Mouse (Mus musculus) myocyte (in vitro differentiated cells): Measurements from ENCODE around the gene Mrrf. TPM values are rescaled to one million over a fixed set of nuclear protein-coding genes. Genes with fewer than 3 reads are reported as not detected.

ENCODE experiments used
- H3K27me3 ChIP-seq: one replicate; pipeline ENCODE4 v1.6.1; 2011; ENCODE audit not compliant: control insufficient read depth, insufficient read depth, insufficient read length
- H3K36me3 ChIP-seq: one replicate; pipeline ENCODE4 v1.6.1; 2011; ENCODE audit not compliant: control insufficient read depth, insufficient read depth
- H3K4me2 ChIP-seq: one replicate; pipeline ENCODE4 v1.6.1; 2011; ENCODE audit warnings: low read depth, control low read depth
- H3K4me3 ChIP-seq: one replicate; pipeline ENCODE4 v1.5.1; 2011; ENCODE audit warnings: mild to moderate bottlenecking, control low read depth, moderate library complexity
- H3K79me2 ChIP-seq: one replicate; pipeline ENCODE4 v1.6.1; 2011; ENCODE audit not compliant: control insufficient read depth, insufficient read depth
- H3ac ChIP-seq: one replicate; pipeline ENCODE4 v1.6.1; 2011; ENCODE audit not compliant: control insufficient read depth, insufficient read length
- CEBPB ChIP-seq: IDR thresholded peaks from 2 replicates; pipeline ENCODE4 v1.6.1; 2011; ENCODE audit warnings: mild to moderate bottlenecking, moderate library complexity; ENCODE audit not compliant: poor library complexity, insufficient read depth, severe bottlenecking
- E2F4 ChIP-seq: IDR thresholded peaks from one replicate; pipeline ENCODE4 v1.6.1; 2011; ENCODE audit warnings: mild to moderate bottlenecking, control low read depth, moderate library complexity; ENCODE audit not compliant: insufficient read depth
- MAX ChIP-seq: IDR thresholded peaks from one replicate; pipeline ENCODE4 v1.6.1; 2011; ENCODE audit warnings: low read depth, mild to moderate bottlenecking, control low read depth
- MYOD1 ChIP-seq, 3 experiments: IDR thresholded peaks; one replicate each; pipeline ENCODE4 v1.6.1; 2011; ENCODE audit warnings: control low read depth in 2 of 3, low read depth in 2 of 3, mild to moderate bottlenecking in 2 of 3, moderate library complexity in 1 of 3; ENCODE audit not compliant: insufficient read length in 2 of 3, control insufficient read depth in 1 of 3
- MYOG ChIP-seq, 3 experiments: IDR thresholded peaks; one replicate each; pipeline ENCODE4 v1.6.1; 2011; ENCODE audit warnings: control low read depth in 2 of 3, low read depth in 2 of 3, mild to moderate bottlenecking in 2 of 3; ENCODE audit not compliant: insufficient read length in 2 of 3, control insufficient read depth in 1 of 3, insufficient read depth in 1 of 3
- POLR2A ChIP-seq: IDR thresholded peaks from one replicate; pipeline ENCODE4 v1.6.1; 2011; ENCODE audit warnings: low read depth, mild to moderate bottlenecking, control low read depth, moderate library complexity; ENCODE audit not compliant: insufficient read length
- POLR2AphosphoS2 ChIP-seq: IDR thresholded peaks from one replicate; pipeline ENCODE4 v1.6.1; 2011; ENCODE audit warnings: low read depth, control low read depth; ENCODE audit not compliant: insufficient read length
- REST ChIP-seq: IDR thresholded peaks from one replicate; pipeline ENCODE4 v1.6.1; 2011; ENCODE audit warnings: mild to moderate bottlenecking, control low read depth, moderate library complexity; ENCODE audit not compliant: insufficient read depth, insufficient read length
- SRF ChIP-seq: IDR thresholded peaks from one replicate; pipeline ENCODE4 v1.6.1; 2011; ENCODE audit warnings: low read depth; ENCODE audit not compliant: control insufficient read depth, insufficient read length
- TCF12 ChIP-seq: IDR thresholded peaks from one replicate; pipeline ENCODE4 v1.6.1; 2011; ENCODE audit warnings: mild to moderate bottlenecking, control low read depth; ENCODE audit not compliant: poor library complexity, insufficient read depth, severe bottlenecking
- TCF3 ChIP-seq: IDR thresholded peaks from one replicate; pipeline ENCODE4 v1.6.1; 2011; ENCODE audit warnings: low read depth, control low read depth; ENCODE audit not compliant: insufficient read length
- USF1 ChIP-seq: IDR thresholded peaks from one replicate; pipeline ENCODE4 v1.6.1; 2011; ENCODE audit warnings: low read depth, mild to moderate bottlenecking, control low read depth, moderate library complexity
- polyA plus RNA-seq: library from polyadenylated mRNA; unstranded; fragments of >200 nt; fragmentation: generic; extraction: Trizol; gene quantifications from one replicate; pipeline ENCODE4 v1.2.1, GENCODE M21; 2012; ENCODE audit warnings: missing spikeins

Mrrf gene
- polyA plus RNA-seq, 1 experiment, result 40.9 TPM

DNA sequence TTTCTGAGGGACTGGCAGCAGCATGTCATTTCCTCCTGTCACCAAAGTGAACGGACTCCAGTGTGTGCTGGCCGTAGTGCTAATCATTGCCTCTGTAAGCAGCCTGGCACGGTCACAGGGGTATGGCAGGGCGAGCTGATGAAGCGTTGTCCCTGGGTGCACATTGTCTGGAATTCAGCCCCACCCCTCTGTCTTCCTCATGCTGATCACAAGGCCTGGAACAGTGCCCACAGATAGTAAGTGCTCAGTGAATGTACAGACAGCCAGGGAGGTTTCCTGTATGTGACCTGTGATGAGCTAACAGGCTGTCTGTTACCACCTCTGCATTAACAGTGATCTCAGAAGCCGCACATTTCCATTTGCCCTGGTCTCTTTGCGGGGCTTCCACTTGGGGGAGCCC is 76.9 kb downstream of the Mrrf start:
- H3ac ChIP-seq, result no peak overlapping the region

DNA sequence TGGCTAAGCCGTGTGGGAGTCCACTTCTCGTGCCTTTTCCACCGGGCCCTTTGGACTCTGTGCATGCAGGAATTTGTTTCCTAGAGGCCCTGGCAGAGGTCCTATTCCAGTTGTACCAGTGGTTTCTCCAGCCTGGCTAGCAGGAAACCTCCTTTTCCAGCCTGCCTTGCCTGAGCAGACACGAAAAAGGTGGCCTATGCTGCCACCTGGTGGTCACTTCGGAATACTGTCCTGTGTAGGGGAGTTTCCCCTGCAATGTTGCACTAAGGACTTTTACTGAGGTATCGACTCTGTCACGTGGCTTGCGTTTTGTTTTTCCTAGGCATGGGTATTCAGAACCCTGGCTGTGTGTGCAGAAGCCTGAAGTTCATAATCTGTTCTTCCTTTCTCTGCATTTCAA is 77.8 kb downstream of the Mrrf start:
- Histone ChIP-seq H3K36me3 (no peaks in the 10 kb centered on the region), H3K79me2 (no peaks in the 10 kb centered on the region), H3K4me2 (peak overlapping the region; percentile 84), H3K27me3 (no peaks in the 10 kb centered on the region), H3ac (no peak overlapping the region), H3K4me3 (no peak overlapping the region)
- no peak for TF ChIP-seq MAX
- no peak for TF ChIP-seq POLR2A
- no peak for TF ChIP-seq SRF
- TF ChIP-seq CEBPB, result no peak
- TF ChIP-seq USF1, result peak; percentile 91
- TF ChIP-seq E2F4, result no peak
- TF ChIP-seq REST, result no peak
- TF ChIP-seq MYOG (IDR thresholded peaks at IDR 0.05; ENCODE audit: control insufficient read depth in 1 of 3, insufficient read depth in 1 of 3, insufficient read length in 2 of 3, low read depth in 2 of 3), result no peak

More for the DNA sequence above, 76.9 kb downstream of the Mrrf start:
- TF ChIP-seq TCF12, result no peak
- no peak for TF ChIP-seq SRF
- TF ChIP-seq E2F4, result no peak
- no peak for TF ChIP-seq MYOG (IDR thresholded peaks at IDR 0.05; ENCODE audit: control insufficient read depth in 1 of 3, insufficient read depth in 1 of 3, insufficient read length in 2 of 3, low read depth in 2 of 3)
- TF ChIP-seq USF1, result no peak
- TF ChIP-seq REST, result no peak
- TF ChIP-seq TCF3, result no peak
- no peak for TF ChIP-seq MYOD1 (IDR thresholded peaks at IDR 0.05; ENCODE audit: control insufficient read depth in 1 of 3, insufficient read length in 2 of 3, low read depth in 2 of 3)
- no peak for TF ChIP-seq POLR2A
- TF ChIP-seq MAX, result no peak
- no peak for TF ChIP-seq CEBPB
- TF ChIP-seq POLR2AphosphoS2, result no peak
- Histone ChIP-seq H3K4me2 (no peak overlapping the region), H3K79me2 (no peaks in the 10 kb centered on the region), H3K4me3 (no peak overlapping the region), H3K27me3 (no peaks in the 10 kb centered on the region), H3K36me3 (no peaks in the 10 kb centered on the region)

DNA sequence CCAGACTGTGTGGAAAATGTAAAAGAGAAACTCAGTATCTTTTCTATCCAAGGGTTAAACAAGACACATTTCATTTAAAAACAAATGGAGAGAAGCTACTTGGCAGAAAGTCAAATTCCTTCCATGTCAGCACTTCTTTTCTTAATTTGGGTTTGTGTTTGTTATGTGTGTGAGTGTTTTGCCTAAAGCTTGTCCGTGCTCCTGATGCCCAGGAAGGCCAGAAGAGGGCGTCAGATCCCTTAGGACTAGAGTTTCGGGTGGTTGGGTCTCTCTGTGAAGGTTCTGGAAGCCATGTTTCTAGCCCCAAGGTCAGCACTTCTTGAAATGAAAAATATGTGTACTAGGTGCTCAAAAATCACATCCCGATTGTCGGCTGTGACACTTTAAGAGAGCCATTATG is 78.2 kb downstream of the Mrrf start:
- H3K27me3 ChIP-seq, result no peaks in the 10 kb centered on the region
- no peak for TF ChIP-seq E2F4
- TF ChIP-seq MYOD1 (IDR thresholded peaks at IDR 0.05; ENCODE audit: control insufficient read depth in 1 of 3, insufficient read length in 2 of 3, low read depth in 2 of 3), result no peak
- no peak for TF ChIP-seq POLR2AphosphoS2
- no peak for TF ChIP-seq TCF12
- TF ChIP-seq MAX, result no peak
- no peak for TF ChIP-seq MYOG (IDR thresholded peaks at IDR 0.05; ENCODE audit: control insufficient read depth in 1 of 3, insufficient read depth in 1 of 3, insufficient read length in 2 of 3, low read depth in 2 of 3)
- no peak for TF ChIP-seq POLR2A
- no peak for TF ChIP-seq SRF
- no peak for TF ChIP-seq REST
- TF ChIP-seq TCF3, result no peak
- no peak for TF ChIP-seq USF1
- no peak for TF ChIP-seq CEBPB
- H3K36me3 ChIP-seq, result no peaks in the 10 kb centered on the region
- peak overlapping the region; percentile 84 for H3K4me2 ChIP-seq
- H3K4me3 ChIP-seq, result no peak overlapping the region
- H3K79me2 ChIP-seq, result no peaks in the 10 kb centered on the region
- H3ac ChIP-seq, result no peak overlapping the region

DNA sequence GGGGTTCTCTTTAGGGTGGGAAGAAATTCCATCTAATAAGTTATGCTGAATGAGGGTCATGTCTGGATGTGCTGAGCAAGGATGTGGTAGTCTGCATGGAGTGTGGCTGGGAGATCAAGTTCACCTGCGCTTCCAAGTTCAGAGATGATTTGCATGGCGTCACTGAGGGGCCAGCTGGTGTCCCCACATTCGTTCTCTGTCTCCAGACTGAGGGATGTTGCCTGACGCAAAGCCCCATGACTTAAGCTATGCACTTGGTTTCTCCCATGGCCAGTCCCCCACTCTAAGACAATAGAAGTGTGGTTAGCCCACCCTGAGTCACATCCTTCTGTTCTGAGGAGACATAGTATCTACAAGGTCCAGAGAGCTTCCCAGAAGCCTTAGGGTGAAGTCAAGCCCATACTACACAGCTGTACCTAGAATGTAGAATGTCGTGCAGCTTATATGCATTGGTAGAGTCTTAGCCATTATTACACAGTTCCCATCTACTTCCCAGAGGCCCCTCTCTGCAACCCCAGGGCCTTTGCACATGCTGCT is 79.1 kb downstream of the Mrrf start:
- H3K4me3 ChIP-seq, result no peak overlapping the region
- H3K27me3 ChIP-seq, result no peaks in the 10 kb centered on the region
- H3ac ChIP-seq, result no peak overlapping the region
- H3K79me2 ChIP-seq, result no peaks in the 10 kb centered on the region
- TF ChIP-seq TCF3 (no peak), CEBPB (no peak), USF1 (no peak), MYOG (IDR thresholded peaks at IDR 0.05; ENCODE audit: control insufficient read depth in 1 of 3, insufficient read depth in 1 of 3, insufficient read length in 2 of 3, low read depth in 2 of 3) (no peak), POLR2AphosphoS2 (no peak), E2F4 (no peak), MAX (no peak), MYOD1 (IDR thresholded peaks at IDR 0.05; ENCODE audit: control insufficient read depth in 1 of 3, insufficient read length in 2 of 3, low read depth in 2 of 3) (no peak)
- H3K4me2 ChIP-seq, result no peak overlapping the region
- H3K36me3 ChIP-seq, result no peaks in the 10 kb centered on the region

DNA sequence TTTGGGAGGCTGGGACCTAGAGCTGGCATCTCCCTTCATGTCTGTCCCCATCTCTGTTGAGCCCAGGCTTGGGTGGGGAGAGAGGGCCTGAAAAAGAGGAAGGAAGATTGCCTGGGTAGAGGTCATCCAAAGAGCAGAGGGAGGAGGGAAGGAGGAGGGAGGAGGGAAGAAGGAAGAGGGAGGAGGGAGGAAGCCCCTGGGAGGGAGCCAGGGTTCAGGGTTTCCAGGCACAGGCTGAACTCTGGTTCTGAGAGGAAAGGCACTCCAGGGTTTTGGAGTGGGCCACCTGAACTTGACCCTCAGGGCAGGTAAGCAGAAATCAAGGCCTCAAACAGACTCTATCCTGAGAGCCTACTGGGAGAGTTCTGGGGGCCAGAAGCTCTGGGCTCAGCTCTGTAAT is 80.4 kb downstream of the Mrrf start:
- Histone ChIP-seq H3K4me3 (peak overlapping the region; percentile 20), H3K79me2 (no peaks in the 10 kb centered on the region), H3K27me3 (no peaks in the 10 kb centered on the region), H3K4me2 (peak overlapping the region; percentile 73), H3ac (no peak overlapping the region), H3K36me3 (no peaks in the 10 kb centered on the region)
- TF ChIP-seq CEBPB (no peak), MYOG (IDR thresholded peaks at IDR 0.05; ENCODE audit: control insufficient read depth in 1 of 3, insufficient read depth in 1 of 3, insufficient read length in 2 of 3, low read depth in 2 of 3) (no peak), USF1 (no peak), E2F4 (no peak), TCF12 (no peak), POLR2AphosphoS2 (no peak), POLR2A (no peak), MYOD1 (IDR thresholded peaks at IDR 0.05; ENCODE audit: control insufficient read depth in 1 of 3, insufficient read length in 2 of 3, low read depth in 2 of 3) (no peak), MAX (no peak), SRF (no peak), REST (no peak), TCF3 (no peak)
